Mouse (Mus musculus) neural tube, embryonic 14.5 days (tissue): ENCODE results near the gene Zfp800. TPM values are rescaled to one million over a fixed set of nuclear protein-coding genes. Genes with fewer than 3 reads are reported as not detected.
A peak's percentile ranks its signal among the peaks of the same experiment; 100 is the strongest.

Experiments
- ATAC-seq: fragments of 200-750 bp; cut with Nextera tagmentation; 2 replicates; pipeline ENCODE4 v1.8.0; 2017; ENCODE audit warnings: low read depth, mild to moderate bottlenecking, moderate TSS enrichment, moderate library complexity
- H3K27ac ChIP-seq: fragments of 300-500 bp; sonication (generic); 2 replicates; pipeline ENCODE4 v1.5.1; 2014; ENCODE audit warnings: low read depth, mild to moderate bottlenecking, control low read depth, low read length, moderate library complexity, mixed read lengths
- H3K27me3 ChIP-seq: fragments of 300-500 bp; sonication (generic); 2 replicates; pipeline ENCODE4 v1.6.1; 2014; ENCODE audit warnings: low read length; ENCODE audit not compliant: control insufficient read depth, insufficient read depth
- H3K36me3 ChIP-seq: fragments of 300-500 bp; sonication (generic); 2 replicates; pipeline ENCODE4 v1.6.1; 2014; ENCODE audit warnings: low read length, mixed read lengths; ENCODE audit not compliant: control insufficient read depth, insufficient read depth
- H3K4me1 ChIP-seq: fragments of 300-500 bp; sonication (generic); 2 replicates; pipeline ENCODE4 v1.6.1; 2014; ENCODE audit warnings: low read length; ENCODE audit not compliant: control insufficient read depth, insufficient read depth
- H3K4me2 ChIP-seq: fragments of 300-500 bp; sonication (generic); 2 replicates; pipeline ENCODE4 v1.6.1; 2014; ENCODE audit warnings: mild to moderate bottlenecking, low read depth, low read length, control low read depth
- H3K4me3 ChIP-seq: fragments of 300-500 bp; sonication (generic); 2 replicates; pipeline ENCODE4 v1.5.1; 2014; ENCODE audit warnings: low read depth, low read length, control low read depth, mixed read lengths
- H3K9ac ChIP-seq: fragments of 300-500 bp; sonication (generic); replicated peaks from 2 replicates; pipeline ENCODE4 v1.6.1; 2014; ENCODE audit warnings: low read depth, mild to moderate bottlenecking, control low read depth, low read length, mixed read lengths
- H3K9me3 ChIP-seq: fragments of 300-500 bp; sonication (generic); 2 replicates; pipeline ENCODE4 v1.6.1; 2016; ENCODE audit warnings: low read length; ENCODE audit not compliant: control insufficient read depth
- WGBS: fragments of 180-500 bp; shearing (Covaris S2); extraction: QIAGEN DNeasy Blood & Tissue Kit; methylation state at CpG from one replicate; pipeline ENCODE4 v1.1.7; 2014; 5-methylcytosine and 5-hydroxymethylcytosine counted together
- polyA plus RNA-seq: library from polyadenylated mRNA; unstranded; fragments of >200 nt; fragmentation: Nextera tagmentation; extraction: Ambion mirVana; gene quantifications from 2 replicates; pipeline ENCODE4 v1.2.1, GENCODE M21; 2014

The Zfp800 gene
- 20.1 and 27.0 TPM in 2 replicates for polyA plus RNA-seq

- WGBS: under 1% methylated on average over 33 of the region's 33 CpGs
Measured at GRCm38 (mm10) chr6:28397681-28398203, at the start of gene Zfp800. Zfp800 (minus strand) TSS chr6:28398005.

DNA sequence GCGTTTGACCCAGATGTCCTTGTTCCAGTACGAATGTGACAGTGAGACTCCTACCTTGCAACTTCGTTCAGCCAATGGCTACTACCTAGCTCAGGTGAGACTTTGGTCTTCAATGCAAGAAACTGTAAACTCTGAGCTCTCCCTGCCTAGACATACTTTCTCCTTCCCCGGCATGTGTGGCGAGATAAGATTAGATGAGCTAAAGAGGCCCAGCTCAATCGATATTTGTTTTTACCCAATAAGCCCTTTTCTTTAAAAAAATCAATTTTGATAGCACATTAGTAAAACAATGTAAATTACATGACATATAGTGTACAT is 33.7 kb upstream of the Zfp800 start:
- peaks cover 5% of the 10 kb centered on the region; the same call in 1 of the 2 replicates for H3K36me3 ChIP-seq

More at GRCm38 (mm10) chr6:28397681-28398203, at the start of gene Zfp800:
- no peaks in the 10 kb centered on the region for H3K9me3 ChIP-seq
- no peaks in the 10 kb centered on the region; the same call in 1 of the 2 replicates for H3K27me3 ChIP-seq
- peak within 1 kb of the TSS; percentile 57 for H3K9ac ChIP-seq
- peak within 1 kb of the TSS; percentile 44 for H3K4me3 ChIP-seq
- no peaks in the 10 kb centered on the region for H3K36me3 ChIP-seq
- H3K27ac ChIP-seq: peak within 1 kb of the TSS; percentile 48; the same call in 1 of the 2 replicates
- 0 out of 2 replicates have a peak, but pooled peaks cover 8% of the 10 kb centered on the region for H3K4me1 ChIP-seq
- H3K4me2 ChIP-seq: peak within 1 kb of the TSS; percentile 81
- ATAC-seq: peak; percentile 42

GRCm38 (mm10) chr6:28430795-28431537 is 33.2 kb upstream of the Zfp800 start:
- Histone ChIP-seq H3K27me3 (no peaks in the 10 kb centered on the region), H3K9me3 (no peaks in the 10 kb centered on the region), H3K27ac (no peak overlapping the region), H3K4me3 (no peak overlapping the region), H3K9ac (no peak overlapping the region), H3K4me1 (no peaks in the 10 kb centered on the region), H3K4me2 (no peak overlapping the region), H3K36me3 (peaks cover 6% of the 10 kb centered on the region; the same call in 1 of the 2 replicates)
- 80% methylated on average over 10 of the region's 10 CpGs for WGBS
- ATAC-seq: no peak

More for the DNA sequence above, 33.7 kb upstream of the Zfp800 start:
- H3K27me3 ChIP-seq: no peaks in the 10 kb centered on the region
- no peak overlapping the region for H3K9ac ChIP-seq
- WGBS: 78% methylated on average over 6 of the region's 6 CpGs
- no peak overlapping the region for H3K4me3 ChIP-seq
- ATAC-seq: no peak
- no peak overlapping the region for H3K27ac ChIP-seq
- no peak overlapping the region for H3K4me2 ChIP-seq
- no peaks in the 10 kb centered on the region for H3K9me3 ChIP-seq
- H3K4me1 ChIP-seq: no peaks in the 10 kb centered on the region

DNA sequence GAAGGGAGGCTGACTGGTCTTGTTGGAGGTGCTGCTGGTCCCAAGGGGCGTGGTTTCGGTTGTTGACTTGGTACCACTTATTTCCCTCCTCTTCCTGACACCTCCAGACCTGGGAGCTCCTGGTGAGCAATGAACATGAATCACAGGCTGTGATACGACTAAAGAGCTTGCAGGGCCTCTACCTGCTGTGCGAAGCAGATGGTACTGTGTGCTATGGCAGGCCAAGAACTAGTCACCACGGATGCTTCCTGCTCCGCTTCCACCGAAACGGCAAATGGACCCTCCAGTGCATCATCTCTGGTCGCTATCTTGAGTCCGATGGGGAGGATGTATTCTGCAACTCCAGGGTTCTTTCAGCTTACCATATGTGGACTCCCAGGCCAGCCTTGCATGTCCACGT is 32.1 kb upstream of the Zfp800 start:
- Histone ChIP-seq H3K4me3 (no peak overlapping the region), H3K27me3 (no peaks in the 10 kb centered on the region), H3K4me2 (no peak overlapping the region), H3K36me3 (peaks cover 8% of the 10 kb centered on the region; the same call in 1 of the 2 replicates), H3K9ac (no peak overlapping the region), H3K27ac (no peak overlapping the region), H3K4me1 (peaks cover 3% of the 10 kb centered on the region), H3K9me3 (no peaks in the 10 kb centered on the region)
- WGBS: 89% methylated on average over 11 of the region's 11 CpGs
- ATAC-seq: no peak

- Histone ChIP-seq H3K9me3 (no peaks in the 10 kb centered on the region), H3K27me3 (0 out of 2 replicates have a peak, but pooled peaks cover 2% of the 10 kb centered on the region), H3K4me3 (no peak within 1 kb of the TSS), H3K4me1 (peaks cover 12% of the 10 kb centered on the region), H3K4me2 (no peak within 1 kb of the TSS), H3K27ac (no peak within 1 kb of the TSS), H3K36me3 (peaks cover 8% of the 10 kb centered on the region; the same call in 1 of the 2 replicates), H3K9ac (no peak within 1 kb of the TSS)
- WGBS: 96% methylated on average over 3 of the region's 3 CpGs
- ATAC-seq: no peak
Measured at GRCm38 (mm10) chr6:28428290-28428689, 30.5 kb upstream of the Zfp800 start, which contains the start of gene Gcc1. Gcc1 (minus strand) TSS chr6:28428390.

DNA sequence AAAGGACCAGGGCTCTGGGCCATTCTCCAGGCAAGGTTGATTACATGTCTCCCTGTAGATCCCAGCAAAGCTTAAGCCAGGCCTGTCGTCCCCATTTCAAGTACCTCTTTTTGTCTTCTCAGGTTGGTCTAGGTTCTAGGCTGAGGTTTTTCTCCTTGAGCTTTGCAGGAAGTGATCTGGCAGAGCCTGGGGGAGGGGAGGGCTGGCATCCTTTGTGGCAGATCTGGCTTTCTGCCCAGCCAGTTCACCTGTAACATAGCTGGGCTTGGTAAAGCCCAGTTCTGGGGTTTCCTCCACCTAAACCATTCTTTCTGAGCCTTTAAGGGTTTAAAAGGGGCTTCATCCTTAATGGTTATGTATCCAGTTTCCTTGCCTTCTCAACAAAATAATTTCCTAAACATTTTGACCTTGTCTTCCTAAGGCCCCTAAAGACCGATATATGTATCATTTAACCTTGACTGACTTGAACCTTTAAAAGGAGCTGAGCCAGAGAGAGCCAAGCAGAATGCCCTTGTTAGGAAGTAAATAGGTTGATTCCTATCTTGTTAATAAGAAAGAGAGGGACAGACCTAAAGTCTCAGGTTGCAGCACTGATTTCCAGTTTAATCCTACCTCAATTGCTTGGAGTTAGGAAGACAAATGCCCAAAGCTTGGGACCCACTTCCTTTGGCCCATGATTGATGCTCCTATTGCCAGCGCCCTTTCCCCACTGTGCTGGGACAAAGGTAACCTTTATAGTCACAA is 29.5 kb upstream of the Zfp800 start, which contains the start of gene Fscn3:
Fscn3 (plus strand) TSS at position 694 of the 744 bp plus-strand sequence.
- H3K4me2 ChIP-seq: no peak within 1 kb of the TSS
- peaks cover 13% of the 10 kb centered on the region for H3K4me1 ChIP-seq
- no peak within 1 kb of the TSS for H3K4me3 ChIP-seq
- H3K9ac ChIP-seq: no peak within 1 kb of the TSS
- WGBS: 78% methylated on average over 3 of the region's 3 CpGs
- H3K27ac ChIP-seq: no peak within 1 kb of the TSS
- H3K9me3 ChIP-seq: no peaks in the 10 kb centered on the region
- H3K27me3 ChIP-seq: 0 out of 2 replicates have a peak, but pooled peaks cover 2% of the 10 kb centered on the region
- peaks cover 8% of the 10 kb centered on the region; the same call in 1 of the 2 replicates for H3K36me3 ChIP-seq
- ATAC-seq: no peak

DNA sequence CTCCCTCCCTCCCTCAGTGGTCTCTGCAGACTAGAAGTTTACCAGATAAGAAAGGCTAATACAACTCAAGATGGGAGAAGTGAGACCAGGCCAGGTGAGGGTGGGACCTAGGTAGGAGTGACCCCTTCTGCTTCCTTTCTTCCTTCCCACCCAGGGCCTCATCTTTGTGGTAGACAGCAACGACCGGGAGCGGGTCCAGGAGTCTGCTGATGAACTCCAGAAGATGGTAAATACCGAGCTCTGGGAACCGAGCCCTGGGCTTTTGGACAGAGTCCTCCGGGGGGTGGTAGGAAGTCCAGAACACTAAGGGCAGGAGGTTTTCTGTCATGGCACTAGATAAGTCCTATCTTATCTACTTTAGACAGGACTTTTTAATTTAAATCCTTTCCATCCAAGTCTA is 27.2 kb upstream of the Zfp800 start:
- Histone ChIP-seq H3K4me2 (peak overlapping the region; percentile 64), H3K4me1 (peaks cover 29% of the 10 kb centered on the region), H3K4me3 (no peak overlapping the region), H3K36me3 (peaks cover 8% of the 10 kb centered on the region; the same call in 1 of the 2 replicates), H3K9ac (no peak overlapping the region), H3K27ac (no peak overlapping the region), H3K9me3 (no peaks in the 10 kb centered on the region), H3K27me3 (0 out of 2 replicates have a peak, but pooled peaks cover 2% of the 10 kb centered on the region)
- 95% methylated on average over 6 of the region's 6 CpGs for WGBS
- ATAC-seq: no peak

- Histone ChIP-seq H3K27me3 (0 out of 2 replicates have a peak, but pooled peaks cover 2% of the 10 kb centered on the region), H3K4me2 (peak overlapping the region; percentile 64), H3K4me1 (peaks cover 32% of the 10 kb centered on the region), H3K27ac (peak overlapping the region; percentile 84), H3K4me3 (peak overlapping the region; percentile 86), H3K36me3 (peaks cover 9% of the 10 kb centered on the region), H3K9me3 (no peaks in the 10 kb centered on the region), H3K9ac (peak overlapping the region; percentile 98)
- 11% methylated on average over 41 of the region's 46 CpGs for WGBS
- peak; percentile 38 for ATAC-seq
Measured at GRCm38 (mm10) chr6:28423767-28424695, 26.2 kb upstream of the Zfp800 start.
